Mouse (Mus musculus) fat pad, adult 2 months (tissue): ENCODE measurements around the gene Gm20716.

ENCODE experiments used
- DNase-seq: peaks from one replicate; pipeline ENCODE4 v3.0.0-alpha.2; 2011; ENCODE audit warnings: low read depth, low spot score; ENCODE audit errors: extremely low read depth

Gene Gm20716

GRCm38 (mm10) chr2:168230026-168230728 lies at the start of gene Gm20716, which contains the start of the genes Dpm1 and Mocs3:
Gene Gm20716, minus strand, starts transcription at chr2:168230364.
Gene Dpm1, minus strand, starts transcription at chr2:168230591.
Gene Mocs3, plus strand, starts transcription at chr2:168230622.
- DNase-seq = no peak

- DNase-seq = no peak
Measured at GRCm38 (mm10) chr2:168274374-168274935, 44.3 kb upstream of the Gm20716 start.

GRCm38 (mm10) chr2:168273387-168273786 lies 43.2 kb upstream of the Gm20716 start:
- DNase-seq = no peak

- DNase-seq = no peak
Measured at GRCm38 (mm10) chr2:168268033-168268432, 37.9 kb upstream of the Gm20716 start.

GRCm38 (mm10) chr2:168260900-168261299 lies 30.7 kb upstream of the Gm20716 start:
- no peak for DNase-seq

GRCm38 (mm10) chr2:168260124-168260523 lies 30.0 kb upstream of the Gm20716 start:
- no peak for DNase-seq

- DNase-seq = no peak
Measured at GRCm38 (mm10) chr2:168259046-168259445, 28.9 kb upstream of the Gm20716 start.

GRCm38 (mm10) chr2:168257188-168257587 lies 27.0 kb upstream of the Gm20716 start:
- DNase-seq = no peak

- DNase-seq = no peak
Measured at GRCm38 (mm10) chr2:168256506-168256905, 26.3 kb upstream of the Gm20716 start.

GRCm38 (mm10) chr2:168253822-168254221 lies 23.7 kb upstream of the Gm20716 start:
- no peak for DNase-seq

GRCm38 (mm10) chr2:168252639-168253292 lies 22.6 kb upstream of the Gm20716 start:
- no peak for DNase-seq

- no peak for DNase-seq
Measured at GRCm38 (mm10) chr2:168250270-168250669, 20.1 kb upstream of the Gm20716 start.

GRCm38 (mm10) chr2:168248856-168249245 lies 18.7 kb upstream of the Gm20716 start:
- no peak for DNase-seq

GRCm38 (mm10) chr2:168248167-168248855 lies 18.1 kb upstream of the Gm20716 start:
- no peak for DNase-seq

- DNase-seq = no peak
Measured at GRCm38 (mm10) chr2:168245571-168245970, 15.4 kb upstream of the Gm20716 start.

- no peak for DNase-seq
Measured at GRCm38 (mm10) chr2:168243278-168243677, 13.1 kb upstream of the Gm20716 start.

GRCm38 (mm10) chr2:168242841-168243240 lies 12.7 kb upstream of the Gm20716 start:
- DNase-seq = no peak

GRCm38 (mm10) chr2:168238335-168238734 lies 8.2 kb upstream of the Gm20716 start:
- DNase-seq = no peak

GRCm38 (mm10) chr2:168233286-168233685 lies 3.1 kb upstream of the Gm20716 start:
- no peak for DNase-seq

GRCm38 (mm10) chr2:168231471-168231829 lies 1.3 kb upstream of the Gm20716 start:
- DNase-seq = no peak

- no peak for DNase-seq
Measured at GRCm38 (mm10) chr2:168230773-168231470, 758 bp upstream of the Gm20716 start.
